Mouse (Mus musculus): Measurements from ENCODE around the gene Gpatch8.
"Not testable (repeated sequence)": the region's sequence is repeated elsewhere in the genome, so short reads cannot be mapped to it uniquely, and the experiment has no call there.

Gpatch8 gene

DNA sequence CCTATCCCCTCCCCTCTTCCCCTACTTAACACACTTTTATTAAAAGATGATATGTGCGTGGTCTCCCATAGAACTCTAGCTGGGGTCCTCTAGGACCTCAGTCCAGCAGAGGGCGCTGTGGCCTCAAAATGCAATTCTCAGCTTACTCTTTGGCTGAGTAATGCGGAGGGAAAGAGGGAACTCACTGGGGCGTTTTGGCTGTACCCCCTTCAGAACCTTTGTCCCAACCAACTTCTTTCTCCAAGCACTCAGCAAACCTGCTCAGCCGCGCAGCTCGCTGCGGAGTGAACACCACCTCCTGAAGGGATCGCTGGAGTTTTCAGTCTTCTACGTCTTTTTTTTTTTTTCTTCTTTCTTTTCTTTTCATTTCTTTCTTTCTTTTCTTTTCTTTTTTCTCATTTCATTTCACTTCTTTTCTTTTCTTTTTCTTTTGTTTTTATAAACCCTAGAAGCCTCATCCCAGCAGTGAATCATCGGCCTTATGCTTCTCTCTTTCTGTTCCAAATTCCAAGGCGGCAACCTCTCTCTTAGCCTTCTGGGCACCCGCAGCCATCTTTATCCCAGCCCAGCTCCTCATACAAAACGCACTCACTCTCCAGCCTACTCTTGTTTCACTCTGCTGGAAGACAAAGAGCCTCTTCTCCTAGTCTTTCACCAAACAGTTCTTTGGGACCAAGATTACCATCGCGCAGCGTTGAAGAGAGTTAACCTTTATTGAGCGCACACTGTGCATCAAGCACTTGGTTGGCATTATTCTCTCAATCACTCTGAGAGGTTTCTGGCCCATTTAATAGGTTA lies 16.9 kb upstream of the Gpatch8 start:
- DNase-seq (ENCODE audit: low read depth, low spot score) = peak; percentile 88

DNA sequence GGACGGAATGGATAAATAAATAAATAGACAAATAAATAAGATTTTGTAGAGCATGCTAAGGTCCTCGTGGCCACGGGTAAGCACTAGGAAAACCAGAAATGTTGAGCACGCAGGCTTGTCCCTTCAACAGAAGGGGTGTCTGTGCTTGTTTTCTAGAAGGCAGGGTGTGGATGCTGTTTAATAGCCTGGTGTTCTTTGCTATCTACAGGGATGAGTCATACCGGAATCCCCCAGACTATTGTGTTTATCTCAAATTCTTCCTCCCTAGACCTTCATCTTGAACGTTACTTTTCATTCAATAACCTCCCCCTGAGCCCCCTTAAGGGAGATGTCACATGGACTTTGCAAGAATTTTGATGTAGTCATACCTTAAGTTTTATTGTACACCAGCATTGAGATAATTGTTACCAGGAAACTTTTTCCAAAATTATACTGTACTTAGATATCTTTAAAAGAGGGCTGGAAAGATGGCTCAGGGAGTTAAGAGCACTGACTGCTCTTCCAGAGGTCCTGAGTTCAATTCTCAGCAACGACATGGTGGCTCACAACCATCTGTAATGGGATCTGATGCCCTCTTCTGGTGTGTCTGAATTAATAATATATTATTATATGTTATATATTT lies 12.7 kb upstream of the Gpatch8 start:
- DNase-seq (ENCODE audit: low read depth, low spot score) = no peak

DNA sequence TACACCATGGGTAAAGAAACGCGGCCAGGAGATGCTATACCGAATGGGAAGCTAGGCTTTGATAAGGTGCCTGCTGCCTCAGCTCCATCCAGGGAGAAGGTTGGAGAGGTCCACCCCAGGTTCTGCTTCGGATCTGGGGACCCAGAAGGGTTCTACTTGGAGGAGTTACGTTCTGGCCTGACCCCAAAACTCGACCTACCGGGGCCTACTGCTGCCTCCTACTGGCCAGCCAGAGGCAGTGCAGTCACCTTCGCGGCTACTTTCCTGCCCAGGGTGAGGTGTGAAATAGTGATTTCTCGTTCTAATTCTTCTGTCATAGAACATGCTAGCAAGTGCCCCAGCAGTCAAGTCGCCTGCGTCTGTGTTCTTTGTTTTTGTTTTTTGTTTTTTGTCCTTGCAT lies 12.0 kb upstream of the Gpatch8 start:
- peak; percentile 76 for DNase-seq (ENCODE audit: low read depth, low spot score)

DNA sequence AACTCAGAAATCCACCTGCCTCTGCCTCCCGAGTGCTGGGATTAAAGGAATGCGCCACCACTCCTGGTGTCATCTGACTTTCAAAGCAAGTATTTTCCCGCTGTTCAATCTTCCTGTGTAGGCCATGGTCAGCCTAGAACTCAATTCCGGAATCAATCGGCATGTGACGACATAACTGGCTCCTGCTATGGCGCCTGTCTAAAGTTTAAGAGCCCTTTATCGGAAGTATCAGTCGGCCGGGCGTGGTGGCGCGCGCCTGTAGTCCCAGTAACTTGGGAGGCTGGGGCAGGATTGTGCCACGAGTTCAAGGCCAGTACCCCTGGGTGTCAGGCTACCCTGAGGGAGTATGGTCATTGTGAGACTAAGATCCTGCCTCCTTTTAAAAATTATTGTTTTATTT lies 11.5 kb upstream of the Gpatch8 start:
- DNase-seq (ENCODE audit: low read depth, low spot score) = peak; percentile 82

DNA sequence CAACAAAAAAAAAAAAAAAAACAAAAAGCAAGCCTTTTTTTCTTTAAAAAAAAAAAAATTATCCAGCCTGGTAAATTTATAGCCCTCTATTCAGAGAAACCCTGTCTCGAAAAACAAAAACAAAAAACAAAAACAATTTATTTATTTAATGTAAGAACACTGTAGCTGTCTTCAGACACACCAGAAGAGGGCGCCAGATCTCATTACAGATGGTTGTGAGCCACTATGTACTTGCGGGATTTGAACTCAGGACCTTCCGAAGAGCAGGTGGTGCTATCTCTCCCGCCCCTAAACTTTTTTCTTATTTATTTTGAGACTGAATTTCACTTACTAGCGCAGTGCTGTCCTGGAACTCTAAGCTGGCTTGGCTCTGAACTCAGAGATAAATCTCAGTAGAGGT lies 11.0 kb upstream of the Gpatch8 start:
- DNase-seq (ENCODE audit: low read depth, low spot score) = peak; percentile 45

DNA sequence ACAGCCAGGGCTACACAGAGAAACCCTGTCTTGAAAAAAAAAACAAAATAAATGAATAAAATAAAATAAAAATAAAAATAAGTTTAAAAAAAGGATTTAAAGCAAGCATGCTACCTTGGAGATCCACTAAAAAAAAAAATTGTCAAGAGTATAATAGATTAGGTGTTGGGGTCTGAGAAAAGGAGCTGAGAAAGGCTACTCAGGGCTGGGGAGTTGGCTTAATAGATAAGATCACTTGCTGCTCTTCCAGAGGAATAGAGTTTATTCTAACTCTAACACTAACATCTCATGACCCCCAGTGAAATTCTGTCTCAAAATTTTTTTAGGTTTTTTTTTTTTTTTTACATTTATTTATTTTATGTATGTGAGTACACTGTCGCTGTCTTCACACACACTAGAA lies 10.1 kb upstream of the Gpatch8 start:
- no peak for DNase-seq (ENCODE audit: low read depth, low spot score)

DNA sequence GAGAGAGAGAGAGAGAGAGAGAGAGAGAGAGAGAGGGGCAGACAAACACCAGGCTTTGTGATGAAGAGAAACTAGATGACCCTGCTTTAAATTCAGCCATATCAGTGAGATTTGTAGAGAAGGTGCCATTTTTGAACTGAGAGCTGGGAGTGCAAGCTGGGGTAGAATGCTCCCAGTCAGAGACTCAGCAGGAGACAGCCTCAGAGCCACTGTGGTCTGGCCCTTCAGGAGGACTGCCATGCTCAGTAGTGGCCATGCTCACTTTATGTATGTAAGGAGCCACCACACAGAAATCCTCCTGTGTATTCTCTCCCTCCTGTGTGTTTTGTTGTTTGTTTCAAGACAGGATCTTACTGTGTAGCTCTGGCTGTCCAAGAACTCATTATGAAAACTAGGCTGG lies 9.5 kb upstream of the Gpatch8 start:
- no peak for DNase-seq (ENCODE audit: low read depth, low spot score)

DNA sequence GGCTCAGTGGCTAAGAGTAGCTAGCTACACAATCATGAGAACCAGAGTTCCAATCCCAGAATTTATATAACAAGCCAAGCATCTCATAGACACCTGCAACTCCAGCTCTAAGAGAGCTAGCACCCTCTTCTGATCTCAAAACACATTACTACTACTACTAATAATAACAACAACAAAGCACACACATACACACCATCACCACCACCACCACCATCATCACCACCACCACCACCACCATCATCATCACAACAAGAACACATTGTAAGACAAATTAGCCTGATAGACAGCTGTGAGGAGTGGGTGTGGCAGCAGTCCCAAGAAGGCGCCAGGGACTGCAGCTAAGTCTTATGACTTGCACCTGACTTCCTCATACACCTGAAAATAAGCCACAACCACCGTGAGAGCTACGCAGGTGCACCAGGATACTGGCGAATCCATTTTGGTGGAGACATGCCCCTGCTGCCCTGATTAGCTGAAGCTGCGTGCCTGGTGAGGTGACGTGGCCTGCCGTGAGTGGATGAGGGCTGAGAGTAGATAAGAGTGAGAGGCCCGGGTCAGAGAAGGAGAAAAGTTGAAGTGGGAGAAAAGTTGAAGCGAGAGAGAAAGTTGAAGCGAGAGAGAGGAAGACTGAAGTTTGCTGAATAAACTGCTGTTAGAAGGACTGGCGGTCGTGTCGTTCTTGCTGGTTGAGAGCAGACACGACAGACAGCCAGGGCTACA lies 8.9 kb upstream of the Gpatch8 start:
- DNase-seq (ENCODE audit: low read depth, low spot score) = not testable (repeated sequence)

DNA sequence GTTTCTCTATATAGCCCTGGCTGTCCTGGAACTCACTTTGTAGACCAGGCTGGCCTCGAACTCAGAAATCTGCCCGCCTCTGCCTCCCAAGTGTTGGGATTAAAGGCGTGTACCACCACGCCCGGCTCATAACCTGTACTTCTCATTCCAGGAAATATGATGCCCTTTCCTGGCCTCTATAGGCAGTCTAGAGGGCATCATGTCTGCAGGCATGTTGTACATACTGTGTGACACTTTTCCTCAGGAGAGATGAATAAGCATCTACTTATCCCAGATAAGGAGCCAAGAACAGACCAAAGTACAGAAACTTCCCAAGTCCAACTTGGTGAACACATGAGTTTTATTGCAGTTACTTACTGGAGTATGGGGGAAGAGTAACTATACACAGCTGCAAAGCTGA lies 2.5 kb upstream of the Gpatch8 start:
- no peak for DNase-seq (ENCODE audit: low read depth, low spot score)

DNA sequence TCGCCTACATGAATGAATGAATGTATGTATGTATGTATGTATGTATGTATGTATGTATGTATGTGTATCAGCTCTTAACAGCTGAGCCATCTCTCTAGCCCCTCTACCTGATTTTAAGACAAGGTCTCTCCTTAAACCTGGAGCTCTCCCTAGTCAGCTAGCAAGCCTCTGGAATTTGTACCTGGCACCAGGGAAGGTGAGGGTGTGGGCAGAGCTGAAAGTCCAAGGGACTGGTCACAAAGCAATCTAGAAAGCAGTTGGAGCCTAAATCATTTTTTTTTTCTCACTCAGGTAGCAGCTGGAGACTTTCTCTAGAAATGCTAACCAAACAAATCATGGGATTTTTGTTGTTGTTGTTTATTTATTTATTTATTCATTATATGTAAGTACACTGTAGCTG lies 1.2 kb upstream of the Gpatch8 start:
- DNase-seq (ENCODE audit: low read depth, low spot score) = no peak

DNA sequence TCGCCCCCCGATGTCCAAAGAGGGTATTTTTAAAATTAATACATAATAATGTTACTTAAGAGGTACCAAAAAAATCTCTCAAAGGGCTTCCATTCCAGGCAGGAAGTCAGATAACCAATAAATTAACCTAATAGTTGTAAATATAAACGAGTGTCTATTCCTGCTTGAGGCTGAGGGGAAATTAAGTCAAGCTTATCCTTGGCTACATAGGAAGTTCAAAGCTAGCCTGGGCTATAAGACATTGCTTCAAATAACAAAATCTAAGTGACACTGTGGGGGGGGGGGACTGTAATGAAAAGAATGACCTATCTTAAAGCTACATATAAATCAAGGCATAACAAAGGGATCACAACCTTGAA lies 503 bp upstream of the Gpatch8 start:
- DNase-seq (ENCODE audit: low read depth, low spot score) = no peak

DNA sequence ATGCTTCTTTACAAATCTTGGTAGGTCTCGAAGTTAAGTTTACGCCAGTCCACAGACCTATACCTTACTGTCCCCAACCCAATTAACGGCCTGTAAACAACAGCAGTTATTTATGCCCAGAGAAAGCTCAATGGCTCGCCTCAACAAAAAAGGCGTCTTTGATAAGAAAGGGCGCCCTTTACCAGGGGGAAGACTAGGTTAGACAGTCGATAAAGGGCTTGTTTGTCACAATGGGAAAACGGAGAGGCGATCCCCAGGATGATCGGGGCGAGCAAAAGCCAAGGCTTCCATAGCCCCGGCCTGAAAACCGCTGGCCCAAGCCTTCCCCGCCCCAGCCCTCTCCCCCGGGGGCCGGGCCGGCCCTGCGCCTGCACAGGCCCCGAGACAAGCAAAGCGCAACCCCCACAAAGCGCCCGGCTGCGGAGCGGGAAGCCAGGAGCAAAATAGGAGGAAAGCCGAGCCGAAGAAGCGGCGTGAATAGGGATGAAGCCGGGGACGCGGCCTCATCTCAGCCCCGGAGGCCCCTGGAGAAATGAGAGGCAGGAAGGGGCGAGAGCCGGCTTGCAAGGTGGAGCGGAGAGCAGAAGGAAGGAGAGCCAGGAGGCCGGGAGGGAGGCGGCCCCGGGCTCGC lies 677 bp downstream of the Gpatch8 start:
- DNase-seq (ENCODE audit: low read depth, low spot score) = no peak

DNA sequence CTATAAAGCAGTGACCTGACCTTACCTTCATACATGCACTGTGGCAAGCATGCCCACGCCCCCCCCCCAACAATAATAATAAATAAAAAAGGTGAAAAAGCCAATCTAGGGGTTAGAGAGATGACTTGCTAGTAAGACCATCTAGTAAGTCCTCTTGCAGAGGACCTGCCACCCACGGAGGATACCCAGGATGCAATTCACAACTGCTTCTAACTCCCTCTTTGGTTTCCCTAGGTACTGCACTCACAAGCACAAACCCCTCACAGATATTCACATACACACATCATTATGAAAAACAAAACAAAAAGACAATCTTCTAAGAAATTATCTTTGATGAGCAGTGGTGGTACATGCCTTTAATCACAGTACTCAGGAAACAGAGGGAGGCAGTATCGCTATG lies 4.1 kb downstream of the Gpatch8 start:
- DNase-seq (ENCODE audit: low read depth, low spot score) = peak; percentile 50

DNA sequence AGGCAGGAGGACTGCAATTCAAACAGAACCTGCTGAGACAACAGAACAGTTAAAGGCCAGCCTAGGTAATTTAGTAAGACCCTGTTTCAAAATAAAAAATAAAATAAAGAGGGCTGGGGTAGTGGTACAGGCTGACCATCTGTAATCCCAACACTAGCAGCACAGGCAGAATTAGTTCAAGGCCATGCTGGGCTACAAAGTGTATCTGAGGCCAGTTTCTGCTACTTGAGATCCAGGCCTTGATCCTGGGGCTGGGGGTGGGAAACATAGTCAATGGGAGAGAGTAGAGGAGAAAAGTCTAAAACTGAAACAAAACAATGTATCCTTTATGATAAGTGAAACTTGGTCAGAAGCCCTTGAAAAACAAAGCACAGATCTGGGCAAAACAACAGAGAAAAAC lies 5.0 kb downstream of the Gpatch8 start:
- DNase-seq (ENCODE audit: low read depth, low spot score) = no peak

DNA sequence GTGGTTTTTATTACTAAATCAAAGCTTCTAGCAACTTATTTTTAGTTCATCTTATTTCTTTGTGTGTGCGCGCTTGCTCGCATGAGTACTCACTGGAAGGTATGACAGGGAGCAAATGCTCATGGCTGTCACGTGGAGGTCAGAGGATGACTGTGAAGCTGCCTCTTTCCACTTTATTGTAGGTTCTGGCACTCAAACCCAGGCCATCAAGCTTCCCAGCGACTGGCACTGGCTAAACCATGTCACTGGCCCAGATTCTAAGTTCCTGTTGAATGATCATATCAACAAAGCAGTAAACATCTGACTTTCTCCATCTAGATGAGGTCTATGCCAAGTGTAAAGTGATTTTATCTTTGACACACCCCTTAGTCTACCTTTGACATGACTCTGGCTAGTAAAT lies 14.7 kb downstream of the Gpatch8 start:
- no peak for DNase-seq (ENCODE audit: low read depth, low spot score)

DNA sequence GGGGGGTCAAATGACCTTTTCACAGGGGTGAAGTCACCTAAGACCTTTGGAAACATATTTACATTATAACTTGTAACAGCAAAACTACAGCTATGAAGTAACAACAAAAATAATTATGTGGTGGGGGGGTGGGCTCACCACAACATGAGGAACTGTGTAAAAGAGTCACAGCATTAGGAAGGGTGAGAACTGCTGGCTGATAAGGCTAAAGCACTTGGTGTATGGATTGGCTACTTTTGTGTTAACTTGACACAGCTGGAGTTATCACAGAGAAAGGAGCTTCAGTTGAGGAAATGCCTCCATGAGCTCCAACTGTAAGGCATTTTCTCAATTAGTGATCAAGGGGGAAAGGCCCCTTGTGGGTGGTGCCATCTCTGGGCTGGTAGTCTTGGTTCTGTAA lies 15.9 kb downstream of the Gpatch8 start:
- not testable (repeated sequence) for DNase-seq (ENCODE audit: low read depth, low spot score)

DNA sequence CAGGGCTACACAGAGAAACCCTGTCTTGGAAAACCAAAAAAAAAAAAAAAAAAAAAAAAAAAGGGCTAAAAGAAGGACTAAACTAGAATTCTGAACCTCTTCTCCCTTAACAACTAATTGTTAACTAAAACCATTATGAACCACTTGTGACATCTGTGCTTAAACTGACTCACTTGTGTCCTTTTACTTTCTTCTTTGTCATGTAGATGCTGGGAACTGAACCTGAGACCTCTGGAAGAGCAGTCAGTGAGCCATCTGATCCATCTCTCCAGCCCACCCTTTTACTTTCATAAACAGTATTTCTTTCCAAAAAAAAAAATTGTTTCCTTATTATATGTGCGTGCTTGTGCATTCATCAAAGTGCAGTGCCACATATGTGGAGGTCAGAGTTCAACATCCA lies 16.5 kb downstream of the Gpatch8 start:
- peak; percentile 76 for DNase-seq (ENCODE audit: low read depth, low spot score)

DNA sequence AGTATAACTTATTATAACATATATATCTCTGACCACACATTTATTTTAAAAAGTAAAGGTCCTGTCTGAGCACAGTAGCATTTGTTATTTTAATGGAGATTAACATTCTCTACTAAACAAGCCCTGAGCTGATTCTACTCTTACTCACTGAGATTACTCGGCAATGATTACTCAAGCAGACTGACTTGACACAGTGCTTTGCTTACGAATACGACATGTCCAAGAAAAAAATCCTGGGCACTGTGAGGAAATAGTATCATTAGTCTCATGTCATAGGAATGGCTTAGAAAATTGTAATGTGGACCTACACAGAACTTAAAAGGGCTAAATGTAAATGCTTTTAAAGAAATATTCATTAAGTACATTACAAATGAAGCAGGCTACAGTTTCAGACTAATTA lies 20.0 kb downstream of the Gpatch8 start:
- no peak for DNase-seq (ENCODE audit: low read depth, low spot score)

DNA sequence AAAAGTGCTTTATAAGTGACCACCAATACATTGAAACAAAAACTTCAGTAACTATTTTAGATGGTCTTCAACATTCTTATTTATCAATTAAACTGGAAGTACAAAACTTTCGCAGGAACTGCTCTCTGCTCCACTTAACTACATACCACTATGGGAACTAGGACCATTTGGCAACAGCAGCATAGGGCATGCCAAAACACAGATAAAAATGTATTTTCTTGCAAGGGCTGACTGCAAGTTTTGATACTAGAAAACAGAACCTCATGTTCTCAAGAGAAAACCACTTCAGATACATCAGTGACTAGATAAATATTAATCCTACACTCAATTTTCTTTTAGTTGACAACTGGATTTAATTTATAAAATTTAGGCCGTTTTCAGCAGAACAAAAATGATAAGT lies 22.1 kb downstream of the Gpatch8 start:
- DNase-seq (ENCODE audit: low read depth, low spot score) = no peak

DNA sequence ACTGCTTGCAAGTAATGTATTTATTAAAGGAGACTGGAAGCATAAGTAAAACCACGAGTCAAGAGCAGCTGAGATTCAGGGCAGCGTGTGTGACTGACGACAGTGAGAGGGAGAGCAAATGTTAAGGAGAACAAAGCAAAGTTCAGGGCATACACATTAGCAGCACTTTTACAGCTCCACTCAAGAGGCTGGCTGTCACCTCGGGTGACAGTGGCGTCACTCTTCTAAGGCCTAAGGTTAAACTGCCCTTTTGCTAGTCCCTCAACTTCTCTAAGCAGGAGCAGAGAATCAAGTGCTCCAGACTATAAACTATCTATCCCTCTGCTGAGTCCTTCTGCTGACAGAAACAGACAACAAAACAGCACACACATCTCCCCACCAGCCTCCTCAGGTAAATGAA lies 24.8 kb downstream of the Gpatch8 start:
- DNase-seq (ENCODE audit: low read depth, low spot score) = no peak

DNA sequence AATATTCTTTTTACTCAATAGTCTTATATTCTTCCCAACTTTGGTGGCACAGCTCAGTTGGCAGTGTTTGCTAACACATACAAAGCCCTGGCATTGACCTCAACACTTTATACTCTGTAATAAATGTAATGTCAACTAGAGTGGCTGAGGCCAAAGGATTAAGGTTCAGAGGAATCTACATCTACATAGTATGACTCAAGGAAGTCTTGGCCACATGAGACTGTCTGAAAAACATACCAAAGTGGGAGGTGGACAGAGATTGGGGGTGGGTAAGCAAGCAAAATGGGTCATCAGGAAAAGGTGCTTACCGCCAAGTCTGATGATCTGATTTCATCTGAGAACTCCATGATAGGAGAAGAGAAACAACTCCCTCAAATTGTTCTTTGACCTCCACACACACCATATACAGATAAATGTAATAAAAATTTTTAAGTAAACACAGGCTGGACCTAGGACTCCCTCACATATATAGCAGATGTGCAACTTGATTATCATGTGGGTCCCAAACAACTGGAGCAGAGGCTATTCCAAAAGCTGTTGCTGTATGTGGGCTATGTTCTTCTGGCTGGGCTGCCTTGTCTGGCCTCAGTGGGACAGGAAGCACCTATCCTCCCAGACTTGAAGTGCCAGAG lies 41.3 kb downstream of the Gpatch8 start:
- no peak for DNase-seq (ENCODE audit: low read depth, low spot score)

DNA sequence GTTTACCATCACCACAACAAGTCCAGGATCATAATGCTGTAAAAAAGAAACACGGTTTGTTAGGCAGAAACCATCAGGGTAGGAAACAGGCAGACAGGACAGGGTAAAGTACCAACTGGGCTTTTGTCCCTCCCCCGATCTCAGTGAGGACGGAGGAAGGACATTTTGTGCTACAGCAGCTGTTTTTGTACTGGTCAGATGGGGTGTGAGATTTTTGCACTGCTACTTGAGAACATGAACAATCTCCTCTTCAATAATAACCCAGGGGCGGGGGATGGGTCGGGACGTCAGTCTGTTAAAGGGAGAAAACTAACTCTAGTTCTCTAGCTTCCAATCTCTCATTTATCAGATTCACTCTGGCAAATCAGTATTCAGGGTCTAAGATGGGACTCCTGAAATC lies 46.0 kb downstream of the Gpatch8 start:
- no peak for DNase-seq (ENCODE audit: low read depth, low spot score)

Data from R1 (cell line).